Mouse (Mus musculus): ENCODE results near the gene 7420426K07Rik. TPM values are rescaled to one million over a fixed set of nuclear protein-coding genes. Genes with fewer than 3 reads are reported as not detected.

Gene 7420426K07Rik
- not detected in 2 replicates for polyA plus RNA-seq (2014; fragmentation: Nextera tagmentation; extraction: Ambion mirVana)

- DNase-seq (ENCODE audit: low spot score) (no peak), ATAC-seq (ENCODE audit: low FRiP score) (no peak)
- no peak within 1 kb of the TSS for H3K4me3 ChIP-seq (replicated peaks; ENCODE audit: low read length)
- no peak within 1 kb of the TSS for H3K27ac ChIP-seq
- no peak within 1 kb of the TSS for H3K4me2 ChIP-seq (replicated peaks)
- no peaks in the 10 kb centered on the region for H3K4me1 ChIP-seq (replicated peaks; ENCODE audit: control insufficient read depth, insufficient read depth, low read length)
- no peak within 1 kb of the TSS for H3K9ac ChIP-seq
- WGBS, result 91% methylated on average over 2 of the region's 2 CpGs
- H3K27me3 ChIP-seq (ENCODE audit: control insufficient read depth, insufficient read depth, low read length), result no peaks in the 10 kb centered on the region
- no peaks in the 10 kb centered on the region for H3K36me3 ChIP-seq (replicated peaks; ENCODE audit: control insufficient read depth, insufficient read depth)
- H3K9me3 ChIP-seq (ENCODE audit: control insufficient read depth, low read length), result no peaks in the 10 kb centered on the region
These were observed at the start of gene 7420426K07Rik for GRCm38 (mm10) chr9:98902819-98903218. Gene 7420426K07Rik, plus strand, starts transcription at chr9:98903119.

GRCm38 (mm10) chr9:98856210-98856609 is 46.7 kb upstream of the 7420426K07Rik start, which contains the start of gene Prr23a2:
Gene Prr23a2, plus strand, starts transcription at chr9:98856494.
- Histone ChIP-seq H3K27ac (no peak within 1 kb of the TSS), H3K27me3 (ENCODE audit: control insufficient read depth, insufficient read depth, low read length) (no peaks in the 10 kb centered on the region), H3K36me3 (replicated peaks; ENCODE audit: control insufficient read depth, insufficient read depth) (no peaks in the 10 kb centered on the region), H3K4me3 (replicated peaks; ENCODE audit: low read length) (no peak within 1 kb of the TSS), H3K4me2 (replicated peaks) (no peak within 1 kb of the TSS), H3K9me3 (ENCODE audit: control insufficient read depth, low read length) (no peaks in the 10 kb centered on the region), H3K4me1 (replicated peaks; ENCODE audit: control insufficient read depth, insufficient read depth, low read length) (no peaks in the 10 kb centered on the region), H3K9ac (no peak within 1 kb of the TSS)
- ATAC-seq (ENCODE audit: low FRiP score) (no peak), DNase-seq (ENCODE audit: low spot score) (no peak)
- 75% methylated on average over 18 of the region's 18 CpGs for WGBS

- H3K9me3 ChIP-seq (ENCODE audit: control insufficient read depth, low read length), result no peaks in the 10 kb centered on the region
- ATAC-seq (ENCODE audit: low FRiP score) (no peak), DNase-seq (ENCODE audit: low spot score) (no peak)
- no peaks in the 10 kb centered on the region for H3K36me3 ChIP-seq (replicated peaks; ENCODE audit: control insufficient read depth, insufficient read depth)
- no peak overlapping the region for H3K9ac ChIP-seq
- no peak overlapping the region for H3K27ac ChIP-seq
- no peak overlapping the region for H3K4me2 ChIP-seq (replicated peaks)
- no peak overlapping the region for H3K4me3 ChIP-seq (replicated peaks; ENCODE audit: low read length)
- no peaks in the 10 kb centered on the region for H3K27me3 ChIP-seq (ENCODE audit: control insufficient read depth, insufficient read depth, low read length)
- no peaks in the 10 kb centered on the region for H3K4me1 ChIP-seq (replicated peaks; ENCODE audit: control insufficient read depth, insufficient read depth, low read length)
- 71% methylated on average over 3 of the region's 3 CpGs for WGBS
These were observed 39.5 kb upstream of the 7420426K07Rik start for GRCm38 (mm10) chr9:98863463-98863862.

GRCm38 (mm10) chr9:98864571-98864970 is 38.3 kb upstream of the 7420426K07Rik start, which contains the start of gene Prr23a3:
Gene Prr23a3, plus strand, starts transcription at chr9:98864767.
- Histone ChIP-seq H3K4me2 (replicated peaks) (no peak within 1 kb of the TSS), H3K27me3 (ENCODE audit: control insufficient read depth, insufficient read depth, low read length) (no peaks in the 10 kb centered on the region), H3K36me3 (replicated peaks; ENCODE audit: control insufficient read depth, insufficient read depth) (no peaks in the 10 kb centered on the region), H3K27ac (no peak within 1 kb of the TSS), H3K9ac (no peak within 1 kb of the TSS), H3K4me3 (replicated peaks; ENCODE audit: low read length) (no peak within 1 kb of the TSS), H3K9me3 (ENCODE audit: control insufficient read depth, low read length) (no peaks in the 10 kb centered on the region), H3K4me1 (replicated peaks; ENCODE audit: control insufficient read depth, insufficient read depth, low read length) (no peaks in the 10 kb centered on the region)
- ATAC-seq (ENCODE audit: low FRiP score) (no peak), DNase-seq (ENCODE audit: low spot score) (no peak)
- 62% methylated on average over 22 of the region's 22 CpGs for WGBS

- peaks cover 7% of the 10 kb centered on the region for H3K9me3 ChIP-seq (ENCODE audit: control insufficient read depth, low read length)
These were observed 1.4 kb upstream of the 7420426K07Rik start for GRCm38 (mm10) chr9:98901486-98901885.

GRCm38 (mm10) chr9:98920629-98921523 is 18.0 kb downstream of the 7420426K07Rik start:
- no peak overlapping the region for H3K27ac ChIP-seq
- no peak for ATAC-seq (ENCODE audit: low FRiP score)
- H3K27me3 ChIP-seq (ENCODE audit: control insufficient read depth, insufficient read depth, low read length), result no peaks in the 10 kb centered on the region
- no peak overlapping the region for H3K9ac ChIP-seq
- DNase-seq (ENCODE audit: low spot score), result no peak
- no peaks in the 10 kb centered on the region for H3K9me3 ChIP-seq (ENCODE audit: control insufficient read depth, low read length)
- H3K4me1 ChIP-seq (replicated peaks; ENCODE audit: control insufficient read depth, insufficient read depth, low read length), result no peaks in the 10 kb centered on the region
- H3K4me2 ChIP-seq (replicated peaks), result no peak overlapping the region
- H3K4me3 ChIP-seq (replicated peaks; ENCODE audit: low read length), result no peak overlapping the region
- H3K36me3 ChIP-seq (replicated peaks; ENCODE audit: control insufficient read depth, insufficient read depth), result no peaks in the 10 kb centered on the region
- WGBS, result 86% methylated on average over 5 of the region's 5 CpGs

More at GRCm38 (mm10) chr9:98901486-98901885, 1.4 kb upstream of the 7420426K07Rik start:
- no peak overlapping the region for H3K9ac ChIP-seq
- no peak overlapping the region for H3K27ac ChIP-seq
- H3K27me3 ChIP-seq (ENCODE audit: control insufficient read depth, insufficient read depth, low read length), result no peaks in the 10 kb centered on the region
- H3K4me1 ChIP-seq (replicated peaks; ENCODE audit: control insufficient read depth, insufficient read depth, low read length), result no peaks in the 10 kb centered on the region
- DNase-seq (ENCODE audit: low spot score) (no peak), ATAC-seq (ENCODE audit: low FRiP score) (no peak)
- WGBS, result 84% methylated on average over 1 of the region's 1 CpGs
- H3K4me3 ChIP-seq (replicated peaks; ENCODE audit: low read length), result no peak overlapping the region
- H3K4me2 ChIP-seq (replicated peaks), result no peak overlapping the region
- H3K36me3 ChIP-seq (replicated peaks; ENCODE audit: control insufficient read depth, insufficient read depth), result no peaks in the 10 kb centered on the region

- Histone ChIP-seq H3K27me3 (ENCODE audit: control insufficient read depth, insufficient read depth, low read length) (no peaks in the 10 kb centered on the region), H3K27ac (no peak overlapping the region), H3K9me3 (ENCODE audit: control insufficient read depth, low read length) (no peaks in the 10 kb centered on the region), H3K9ac (no peak overlapping the region), H3K4me3 (replicated peaks; ENCODE audit: low read length) (no peak overlapping the region), H3K4me1 (replicated peaks; ENCODE audit: control insufficient read depth, insufficient read depth, low read length) (no peaks in the 10 kb centered on the region), H3K4me2 (replicated peaks) (no peak overlapping the region), H3K36me3 (replicated peaks; ENCODE audit: control insufficient read depth, insufficient read depth) (no peaks in the 10 kb centered on the region)
- 36% methylated on average over 6 of the region's 6 CpGs for WGBS
- DNase-seq (ENCODE audit: low spot score), result no peak
- no peak for ATAC-seq (ENCODE audit: low FRiP score)
These were observed 20.2 kb downstream of the 7420426K07Rik start for GRCm38 (mm10) chr9:98923119-98923518.

GRCm38 (mm10) chr9:98924183-98924582 is 21.3 kb downstream of the 7420426K07Rik start:
- H3K27me3 ChIP-seq (ENCODE audit: control insufficient read depth, insufficient read depth, low read length), result no peaks in the 10 kb centered on the region
- no peak overlapping the region for H3K27ac ChIP-seq
- no peak overlapping the region for H3K4me2 ChIP-seq (replicated peaks)
- H3K4me1 ChIP-seq (replicated peaks; ENCODE audit: control insufficient read depth, insufficient read depth, low read length), result no peaks in the 10 kb centered on the region
- no peak overlapping the region for H3K4me3 ChIP-seq (replicated peaks; ENCODE audit: low read length)
- no peak overlapping the region for H3K9ac ChIP-seq
- no peaks in the 10 kb centered on the region for H3K36me3 ChIP-seq (replicated peaks; ENCODE audit: control insufficient read depth, insufficient read depth)
- no peaks in the 10 kb centered on the region for H3K9me3 ChIP-seq (ENCODE audit: control insufficient read depth, low read length)
- 77% methylated on average over 6 of the region's 6 CpGs for WGBS
- no peak for ATAC-seq (ENCODE audit: low FRiP score)
- no peak for DNase-seq (ENCODE audit: low spot score)

GRCm38 (mm10) chr9:98929496-98929895 is 26.6 kb downstream of the 7420426K07Rik start:
- no peak overlapping the region for H3K4me2 ChIP-seq (replicated peaks)
- H3K27ac ChIP-seq, result no peak overlapping the region
- no peak for DNase-seq (ENCODE audit: low spot score)
- no peak for ATAC-seq (ENCODE audit: low FRiP score)
- no peak overlapping the region for H3K4me3 ChIP-seq (replicated peaks; ENCODE audit: low read length)
- no peaks in the 10 kb centered on the region for H3K27me3 ChIP-seq (ENCODE audit: control insufficient read depth, insufficient read depth, low read length)
- no peaks in the 10 kb centered on the region for H3K4me1 ChIP-seq (replicated peaks; ENCODE audit: control insufficient read depth, insufficient read depth, low read length)
- WGBS, result 85% methylated on average over 2 of the region's 2 CpGs
- H3K9me3 ChIP-seq (ENCODE audit: control insufficient read depth, low read length), result 0 out of 2 replicates have a peak, but pooled peaks cover 4% of the 10 kb centered on the region
- H3K36me3 ChIP-seq (replicated peaks; ENCODE audit: control insufficient read depth, insufficient read depth), result no peaks in the 10 kb centered on the region
- no peak overlapping the region for H3K9ac ChIP-seq
